Mouse (Mus musculus) gastrocnemius, adult 18-20 months (tissue): Measurements from ENCODE around the gene S1pr2. TPM values are rescaled to one million over a fixed set of nuclear protein-coding genes. Genes with fewer than 3 reads are reported as not detected.

ENCODE experiments used
- microRNA-seq: library from miRNA; unstranded; fragments of <30 nt; microRNA quantifications from one replicate; pipeline ENCODE4 v1.2.0, GENCODE M21; 2021
- total RNA-seq, 2 experiments: library from RNA; stranded (reverse); gene quantifications; 2 replicates each; pipeline ENCODE4 v1.2.3; 2021

S1pr2 gene
- total RNA-seq, 2 experiments from 2014 or later: 0.68 to 1.9 TPM

Small RNA genes lying within 50 kb of the gene (microRNA-seq; reads per million reads assigned to microRNA genes)
- gene Mir7081: not detected

Other genes starting within 250 kb of the S1pr2 start
- gene Olfm2, start 230.4 kb downstream of the S1pr2 start, total RNA-seq: under 1 TPM in 1 of 2 experiments, not detected in 1; 0.11 TPM
- gene Col5a3, start 161.7 kb downstream of the S1pr2 start, total RNA-seq: 10 to 100 TPM; 14.4 to 15.4 TPM
- gene Rdh8, start 158.3 kb downstream of the S1pr2 start, total RNA-seq: 1 to 10 TPM in 1 of 2 experiments, under 1 TPM in 1; 0.48 to 1.7 TPM
- gene A230050P20Rik, start 108.1 kb downstream of the S1pr2 start, total RNA-seq: 1 to 10 TPM; 1.8 to 2.8 TPM
- gene Angptl6, start 97.1 kb downstream of the S1pr2 start, total RNA-seq: 1 to 10 TPM; 5.9 to 7.3 TPM
- gene Ppan, start 88.6 kb downstream of the S1pr2 start, total RNA-seq: 1 to 10 TPM; 6.6 to 6.9 TPM
- gene Eif3g, start 78.2 kb downstream of the S1pr2 start, total RNA-seq: 100 to 1,000 TPM in 1 of 2 experiments, 10 to 100 TPM in 1; 98.6 to 100 TPM
- gene Dnmt1, start 16.9 kb downstream of the S1pr2 start, total RNA-seq: 1 to 10 TPM; 6.0 to 6.7 TPM
- 10 to 100 TPM; 57.9 to 58.8 TPM for gene Mrpl4, start 26.0 kb upstream of the S1pr2 start, total RNA-seq
- gene Icam1, start 39.2 kb upstream of the S1pr2 start, total RNA-seq: 1 to 10 TPM; 1.6 to 3.0 TPM
- gene Icam4, start 52.6 kb upstream of the S1pr2 start, total RNA-seq: 1 to 10 TPM; 1.4 to 2.8 TPM
- gene Icam5, start 55.3 kb upstream of the S1pr2 start, total RNA-seq: not detected
- not detected for gene Zglp1, start 90.3 kb upstream of the S1pr2 start, total RNA-seq
- under 1 TPM; 0.17 to 0.34 TPM for gene Gm49373, start 96.3 kb upstream of the S1pr2 start, total RNA-seq
- 10 to 100 TPM; 46.9 to 48.4 TPM for gene Fdx1l, start 96.8 kb upstream of the S1pr2 start, total RNA-seq
- gene Gm38431, start 115.2 kb upstream of the S1pr2 start, total RNA-seq: under 1 TPM; 0.43 to 0.64 TPM
- 10 to 100 TPM; 16.8 to 20.2 TPM for gene Raver1, start 115.2 kb upstream of the S1pr2 start, total RNA-seq
- 1 to 10 TPM; 5.0 to 6.1 TPM for gene Tyk2, start 154.5 kb upstream of the S1pr2 start, total RNA-seq
- gene Cdc37, start 173.2 kb upstream of the S1pr2 start, total RNA-seq: 100 to 1,000 TPM; 128 to 140 TPM
- 10 to 100 TPM; 45.0 to 52.4 TPM for gene Pde4a, start 188.9 kb upstream of the S1pr2 start, total RNA-seq